ENCODE assay signal across 15 mouse cellular contexts in the genomic region with DNA sequence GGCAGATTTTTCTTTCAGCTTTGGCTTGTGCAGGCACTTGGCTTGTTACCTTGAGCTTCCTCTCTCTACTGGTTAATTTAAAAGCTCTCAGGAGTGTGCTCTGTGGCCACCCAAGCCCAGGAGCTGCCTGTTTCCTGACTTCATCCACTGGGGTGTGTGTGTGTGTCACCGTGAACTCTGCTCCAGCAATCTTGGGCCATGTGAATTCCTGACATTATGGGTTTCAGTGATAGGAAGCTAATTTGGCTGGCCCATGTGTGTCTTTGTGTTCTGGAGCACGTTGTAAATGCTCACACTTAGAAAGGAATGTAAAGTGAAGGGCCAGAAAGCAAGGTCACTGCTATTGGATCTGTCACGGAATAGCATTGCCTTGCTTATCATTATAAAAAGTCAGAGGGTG.
A peak's percentile ranks its signal among the peaks of the same experiment; 100 is the strongest.
DNase-seq lines count a peak whose midpoint lies in the region; ATAC-seq and TF ChIP-seq lines count a peak whose summit lies in the region.
"Had no signal": no experiment of that assay in that cellular context is flagged by ENCODE, and none has a peak within 500 bp of the region (broad histone marks: within the 10 kb centered on the region; RNA-seq: fewer than 3 reads in every experiment).

No protein-coding gene starts in this region.

- ATAC-seq in kidney, embryonic 15.5 days (replicated peaks; ENCODE audit: low FRiP score): no peak
- ATAC-seq in heart, embryonic 12.5 days (ENCODE audit: insufficient number of reproducible peaks, low FRiP score): peak; percentile 64
- ATAC-seq in intestine, embryonic 16.5 days: peak; percentile 87
- ATAC-seq: liver, embryonic 12.5 days; midbrain, embryonic 16.5 days had no signal

- H3K9me3 ChIP-seq in kidney, embryonic 15.5 days (replicated peaks): no peaks in the 10 kb centered on the region
- no peaks in the 10 kb centered on the region for H3K9me3 ChIP-seq in heart, embryonic 12.5 days (replicated peaks)
- no peaks in the 10 kb centered on the region for H3K9me3 ChIP-seq in intestine, embryonic 16.5 days (ENCODE audit: control insufficient read depth, low read length)
- H3K9me3 ChIP-seq: liver, embryonic 12.5 days; neural tube, embryonic 12.5 days had no signal

- no peak overlapping the region for H3K4me2 ChIP-seq in kidney, embryonic 15.5 days
- H3K4me2 ChIP-seq in heart, embryonic 12.5 days: peak overlapping the region; percentile 6; the same call in 1 of the 2 replicates
- no peak overlapping the region for H3K4me2 ChIP-seq in intestine, embryonic 16.5 days (ENCODE audit: low read depth, low read length)
- H3K4me2 ChIP-seq: liver, embryonic 12.5 days; neural tube, embryonic 12.5 days had no signal

- peak overlapping the region; percentile 76 for H3K27ac ChIP-seq in kidney, adult 2 months (ENCODE audit: insufficient read depth, low read depth, low read length)
- no peak overlapping the region for H3K27ac ChIP-seq in kidney, embryonic 15.5 days
- H3K27ac ChIP-seq in heart, embryonic 12.5 days (ENCODE audit: poor library complexity, severe bottlenecking): peak overlapping the region; percentile 71
- peak overlapping the region; percentile 38 for H3K27ac ChIP-seq in intestine, embryonic 16.5 days (ENCODE audit: low read length)
- peak overlapping the region; percentile 50 for H3K27ac ChIP-seq in small intestine, adult 2 months (ENCODE audit: insufficient read depth, low read depth, low read length)
- H3K27ac ChIP-seq: liver, embryonic 12.5 days; macrophage; neural tube, embryonic 12.5 days had no signal

- no peak overlapping the region for H3K9ac ChIP-seq in kidney, embryonic 15.5 days
- no peak overlapping the region for H3K9ac ChIP-seq in heart, embryonic 12.5 days
- H3K9ac ChIP-seq in intestine, embryonic 16.5 days (ENCODE audit: low read depth, low read length): no peak overlapping the region
- H3K9ac ChIP-seq: liver, embryonic 12.5 days; neural tube, embryonic 12.5 days had no signal

- TF ChIP-seq POLR2A in kidney, adult 2 months (IDR thresholded peaks at IDR 0.05; ENCODE audit: low read depth, low read length): no peak
- no peak for TF ChIP-seq POLR2A in small intestine, adult 2 months (IDR thresholded peaks at IDR 0.05; ENCODE audit: low read depth, low read length)

- H3K27me3 ChIP-seq in kidney, adult 2 months (replicated peaks; ENCODE audit: control insufficient read depth, insufficient read depth, low read length): no peaks in the 10 kb centered on the region
- no peaks in the 10 kb centered on the region for H3K27me3 ChIP-seq in kidney, embryonic 15.5 days
- H3K27me3 ChIP-seq in heart, embryonic 12.5 days (replicated peaks): no peaks in the 10 kb centered on the region
- H3K27me3 ChIP-seq in intestine, embryonic 16.5 days (replicated peaks; ENCODE audit: control insufficient read depth, insufficient read depth, low read length): no peaks in the 10 kb centered on the region
- H3K27me3 ChIP-seq in small intestine, adult 2 months (ENCODE audit: control insufficient read depth, insufficient read depth, low read length): no peaks in the 10 kb centered on the region
- H3K27me3 ChIP-seq: liver, embryonic 12.5 days; neural tube, embryonic 12.5 days had no signal

- peaks cover 20% of the 10 kb centered on the region for H3K4me1 ChIP-seq in kidney, adult 2 months (ENCODE audit: control insufficient read depth, insufficient read depth, low read length)
- peaks cover 13% of the 10 kb centered on the region for H3K4me1 ChIP-seq in kidney, embryonic 15.5 days
- peaks cover 51% of the 10 kb centered on the region for H3K4me1 ChIP-seq in heart, embryonic 12.5 days (replicated peaks)
- peaks cover 22% of the 10 kb centered on the region for H3K4me1 ChIP-seq in intestine, embryonic 16.5 days (ENCODE audit: control insufficient read depth, insufficient read depth, low read length)
- peaks cover 30% of the 10 kb centered on the region for H3K4me1 ChIP-seq in small intestine, adult 2 months (ENCODE audit: control insufficient read depth, insufficient read depth, insufficient read length, low read length)
- H3K4me1 ChIP-seq: liver, embryonic 12.5 days; neural tube, embryonic 12.5 days had no signal

- peaks cover 6% of the 10 kb centered on the region; the same call in 1 of the 2 replicates for H3K36me3 ChIP-seq in kidney, adult 2 months (ENCODE audit: control insufficient read depth, insufficient read depth, low read length)
- no peaks in the 10 kb centered on the region for H3K36me3 ChIP-seq in kidney, embryonic 15.5 days
- 0 out of 2 replicates have a peak, but pooled peaks cover 6% of the 10 kb centered on the region for H3K36me3 ChIP-seq in heart, embryonic 12.5 days
- H3K36me3 ChIP-seq in intestine, embryonic 16.5 days (ENCODE audit: control insufficient read depth, insufficient read depth, low read length): no peaks in the 10 kb centered on the region
- peaks cover 14% of the 10 kb centered on the region for H3K36me3 ChIP-seq in small intestine, adult 2 months (ENCODE audit: control insufficient read depth, insufficient read depth, low read length)
- H3K36me3 ChIP-seq: liver, embryonic 12.5 days; neural tube, embryonic 12.5 days had no signal

- H3K4me3 ChIP-seq in kidney, adult 2 months (ENCODE audit: insufficient read depth, low read depth, low read length): no peak overlapping the region
- no peak overlapping the region for H3K4me3 ChIP-seq in kidney, embryonic 15.5 days (replicated peaks)
- no peak overlapping the region for H3K4me3 ChIP-seq in heart, embryonic 12.5 days
- H3K4me3 ChIP-seq in intestine, embryonic 16.5 days (ENCODE audit: low read length): no peak overlapping the region
- H3K4me3 ChIP-seq in small intestine, adult 2 months (ENCODE audit: low read depth, low read length): no peak overlapping the region
- H3K4me3 ChIP-seq: erythroblast, embryonic 14.5 days; liver, embryonic 12.5 days; neural tube, embryonic 12.5 days had no signal

- 13% methylated on average over 3 of the region's 3 CpGs for WGBS in kidney, adult 2 months
- WGBS in kidney, embryonic 15.5 days: 48% methylated on average over 3 of the region's 3 CpGs
- WGBS in heart, embryonic 12.5 days: 11% methylated on average over 3 of the region's 3 CpGs
- WGBS in intestine, embryonic 16.5 days: 42% methylated on average over 3 of the region's 3 CpGs
- WGBS in small intestine, adult 2 months: 17% methylated on average over 3 of the region's 3 CpGs

- DNase-seq in kidney, adult 2 months: peak; percentile 66
- DNase-seq in right cerebral cortex, adult 18-20 months: no peak
- no peak for DNase-seq in thymus, postnatal 25 days
- no peak for DNase-seq in Muller cell, postnatal 12 days (ENCODE audit: inconsistent ontology term)
- DNase-seq: B cell, adult 2 months; cerebellum, adult 11-12 months had no signal

- TF ChIP-seq CTCF in kidney, adult 2 months (conservative IDR thresholded peaks at IDR 0.05; ENCODE audit: insufficient read depth, insufficient read length, low read depth, low read length): no peak
- no peak for TF ChIP-seq CTCF in small intestine, adult 2 months (IDR thresholded peaks at IDR 0.05; ENCODE audit: extremely low read depth, insufficient read length, insufficient replicate concordance, low read depth, low read length)
